Mouse (Mus musculus) erythroblast, embryonic 14.5 days (primary cell): ENCODE measurements around the gene 1110008P14Rik.

Experiments used
- GATA1 ChIP-seq: IDR thresholded peaks from 2 replicates; pipeline ENCODE4 v1.6.1; 2012; ENCODE audit warnings: low read length, inconsistent platforms, mixed read lengths
- TAL1 ChIP-seq: IDR thresholded peaks from 3 replicates; pipeline ENCODE4 v1.6.1; 2012; ENCODE audit warnings: low read length, inconsistent platforms, mixed read lengths

DNA sequence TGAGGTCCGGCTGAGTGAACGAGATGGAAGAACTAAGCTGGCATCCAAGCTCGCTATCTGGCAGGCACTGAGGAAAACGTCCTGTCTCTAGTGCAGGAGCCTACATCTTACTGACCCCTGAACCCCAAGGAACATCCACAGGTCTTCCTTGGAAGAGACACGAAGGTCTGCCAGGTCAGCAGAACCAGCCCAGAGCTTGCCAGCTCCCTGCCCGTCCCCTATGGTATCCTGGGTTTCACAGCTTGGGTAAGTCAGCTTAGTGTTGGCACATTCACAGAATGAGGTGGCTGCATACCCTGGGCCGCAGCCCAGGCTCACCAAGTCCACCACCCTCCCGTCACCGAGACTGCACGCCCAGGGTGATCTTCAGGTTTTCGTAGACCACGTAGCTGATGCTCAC lies 34.1 kb upstream of the 1110008P14Rik start:
- TF ChIP-seq GATA1 (no peak), TAL1 (no peak)
